Mouse (Mus musculus): Measurements from ENCODE around the gene Nacc2.

- TF ChIP-seq CTCF (IDR thresholded peaks at IDR 0.05; ENCODE audit: low read depth): no peak
- no peak for TF ChIP-seq EP300 (optimal IDR thresholded peaks at IDR 0.05)
Observed at GRCm38 (mm10) chr2:26077068-26077467, 46.0 kb downstream of the Nacc2 start.

Measured in stomach, postnatal 0 days (tissue).